In the genomic region with DNA sequence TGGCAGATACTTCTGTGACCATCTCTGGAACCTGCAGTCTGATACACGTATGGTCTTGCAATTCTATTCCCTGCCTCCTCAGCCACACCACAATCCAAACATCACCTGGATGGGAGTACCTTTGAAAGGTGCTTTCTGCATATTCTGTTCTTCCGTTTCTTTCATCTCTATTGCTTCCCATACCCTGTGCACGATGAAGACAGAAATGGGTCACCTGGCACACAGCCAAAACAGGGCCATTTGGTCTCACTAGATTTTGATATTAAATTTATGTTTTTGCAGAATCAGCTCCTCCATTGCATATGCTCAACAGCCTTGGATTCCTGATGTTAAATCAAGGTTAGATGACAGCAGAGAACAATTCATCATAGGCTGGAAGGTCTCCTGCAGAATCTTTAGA, we compare ENCODE assay signal across 22 mouse cellular contexts. TPM values are rescaled to one million over a fixed set of nuclear protein-coding genes. Genes with fewer than 3 reads are reported as not detected.
DNase-seq lines count a peak whose midpoint lies in the region; ATAC-seq and TF ChIP-seq lines count a peak whose summit lies in the region.
"Had no signal": no experiment of that assay in that cellular context is flagged by ENCODE, and none has a peak within 500 bp of the region (broad histone marks: within the 10 kb centered on the region; RNA-seq: fewer than 3 reads in every experiment).

No protein-coding gene starts in this region.

- no peaks in the 10 kb centered on the region for H3K4me1 ChIP-seq in heart, embryonic 12.5 days (replicated peaks)
- H3K4me1 ChIP-seq in liver, postnatal 0 days (ENCODE audit: insufficient read depth): no peaks in the 10 kb centered on the region
- no peaks in the 10 kb centered on the region for H3K4me1 ChIP-seq in midbrain, embryonic 14.5 days (ENCODE audit: control insufficient read depth, insufficient read depth, low read length)
- H3K4me1 ChIP-seq: heart, embryonic 15.5 days; hindbrain, embryonic 10.5 days; megakaryocyte, embryonic 14.5 days; midbrain, embryonic 15.5 days had no signal

- no peak overlapping the region for H3K4me2 ChIP-seq in heart, embryonic 12.5 days
- no peak overlapping the region for H3K4me2 ChIP-seq in liver, postnatal 0 days (ENCODE audit: low read depth, low read length)
- H3K4me2 ChIP-seq in midbrain, embryonic 14.5 days (ENCODE audit: low read length): no peak overlapping the region
- H3K4me2 ChIP-seq: heart, embryonic 15.5 days; midbrain, embryonic 15.5 days had no signal

- no peak for TF ChIP-seq EP300 in liver, postnatal 0 days (IDR thresholded peaks at IDR 0.05; ENCODE audit: low read depth)

- ATAC-seq in heart, embryonic 12.5 days (ENCODE audit: insufficient number of reproducible peaks, low FRiP score): no peak
- no peak for ATAC-seq in liver, postnatal 0 days
- ATAC-seq in midbrain, embryonic 14.5 days (ENCODE audit: low FRiP score, low TSS enrichment): no peak
- ATAC-seq: midbrain, embryonic 15.5 days had no signal

- H3K4me3 ChIP-seq in heart, embryonic 12.5 days: no peak overlapping the region
- no peak overlapping the region for H3K4me3 ChIP-seq in liver, postnatal 0 days (ENCODE audit: low read depth, low read length)
- no peak overlapping the region for H3K4me3 ChIP-seq in midbrain, embryonic 14.5 days (replicated peaks; ENCODE audit: low read depth, low read length)
- H3K4me3 ChIP-seq: gastrocnemius, adult 2 months; heart, embryonic 15.5 days; hindbrain, embryonic 10.5 days; layer of hippocampus, adult 2 months; megakaryocyte, embryonic 14.5 days; midbrain, embryonic 15.5 days; myocyte had no signal

- H3K27ac ChIP-seq in heart, embryonic 12.5 days (ENCODE audit: poor library complexity, severe bottlenecking): no peak overlapping the region
- no peak overlapping the region for H3K27ac ChIP-seq in liver, postnatal 0 days (ENCODE audit: low read depth)
- H3K27ac ChIP-seq in midbrain, embryonic 14.5 days (replicated peaks; ENCODE audit: low read depth, low read length): no peak overlapping the region
- H3K27ac ChIP-seq: gastrocnemius, adult 2 months; heart, embryonic 15.5 days; hindbrain, embryonic 10.5 days; layer of hippocampus, adult 2 months; midbrain, embryonic 15.5 days had no signal

- no peaks in the 10 kb centered on the region for H3K27me3 ChIP-seq in heart, embryonic 12.5 days (replicated peaks)
- no peaks in the 10 kb centered on the region for H3K27me3 ChIP-seq in liver, postnatal 0 days (ENCODE audit: insufficient read depth, low read length)
- H3K27me3 ChIP-seq in midbrain, embryonic 14.5 days (ENCODE audit: control insufficient read depth, insufficient read depth, low read length): no peaks in the 10 kb centered on the region
- H3K27me3 ChIP-seq: heart, embryonic 15.5 days; megakaryocyte, embryonic 14.5 days; midbrain, embryonic 15.5 days had no signal

- H3K9ac ChIP-seq in heart, embryonic 12.5 days: no peak overlapping the region
- no peak overlapping the region for H3K9ac ChIP-seq in liver, postnatal 0 days (replicated peaks)
- H3K9ac ChIP-seq in midbrain, embryonic 14.5 days (replicated peaks; ENCODE audit: low read length): no peak overlapping the region
- H3K9ac ChIP-seq: heart, embryonic 15.5 days; midbrain, embryonic 15.5 days had no signal

- peaks cover under 1% of the 10 kb centered on the region; the same call in 1 of the 2 replicates for H3K9me3 ChIP-seq in heart, embryonic 12.5 days (replicated peaks)
- H3K9me3 ChIP-seq in liver, postnatal 0 days (ENCODE audit: low read length): no peaks in the 10 kb centered on the region
- no peaks in the 10 kb centered on the region for H3K9me3 ChIP-seq in midbrain, embryonic 14.5 days (ENCODE audit: control insufficient read depth, low read length)
- H3K9me3 ChIP-seq: heart, embryonic 15.5 days; midbrain, embryonic 15.5 days had no signal

- peak; percentile 55 for DNase-seq in heart, adult 11 months
- peak; percentile 68 for DNase-seq in adrenal gland, postnatal 14 days
- DNase-seq in cerebellum, adult 18-20 months: peak; percentile 45 to 46
- peak; percentile 42 to 66 for DNase-seq in cerebellum, postnatal 25 days
- no peak for DNase-seq in liver, postnatal 0 days
- DNase-seq in midbrain, embryonic 14.5 days: no peak
- no peak for DNase-seq in layer of hippocampus, postnatal 36 days
- DNase-seq: embryo, embryonic 11 days; gastrocnemius, adult 2 months; kidney, adult 18-20 months; kidney, postnatal 10 days; liver; thymus, postnatal 4 days had no signal

- TF ChIP-seq CTCF in liver, postnatal 0 days (IDR thresholded peaks at IDR 0.05; ENCODE audit: low read depth): no peak

- 83% methylated on average over 3 of the region's 3 CpGs for WGBS in heart, embryonic 12.5 days
- WGBS in liver, postnatal 0 days (ENCODE audit: insufficient replicate concordance): 81% methylated on average over 3 of the region's 3 CpGs
- 91% methylated on average over 3 of the region's 3 CpGs for WGBS in midbrain, embryonic 14.5 days

- H3K36me3 ChIP-seq in heart, embryonic 12.5 days: no peaks in the 10 kb centered on the region
- no peaks in the 10 kb centered on the region for H3K36me3 ChIP-seq in liver, postnatal 0 days (replicated peaks; ENCODE audit: insufficient read depth, low read length)
- no peaks in the 10 kb centered on the region for H3K36me3 ChIP-seq in midbrain, embryonic 14.5 days (ENCODE audit: control insufficient read depth, insufficient read depth, low read length)
- H3K36me3 ChIP-seq: G1E; heart, embryonic 15.5 days; hindbrain, embryonic 10.5 days; midbrain, embryonic 15.5 days had no signal

RNA-seq across cellular contexts. Expression of a gene that starts 16.6 kb away (rescaled TPM):
- 0.17 and 0.26 TPM in 2 replicates for polyA plus RNA-seq in heart, embryonic 12.5 days (2016; fragmentation: Nextera tagmentation; extraction: Ambion mirVana)
- 0.53 and 1.9 TPM in 2 replicates for total RNA-seq in adrenal gland, postnatal 14 days (2021)
- 0.05 TPM in 1 of 2 replicates, not detected in the other for polyA plus RNA-seq in liver, postnatal 0 days (2015; fragmentation: Nextera tagmentation; extraction: Ambion mirVana)
- polyA plus RNA-seq in midbrain, embryonic 14.5 days (2014; fragmentation: Nextera tagmentation; extraction: Ambion mirVana): 14.1 and 20.5 TPM in 2 replicates
- 10 to 100 TPM; 12.4 to 15.6 TPM for total RNA-seq in layer of hippocampus, postnatal 36 days (2021)
- total RNA-seq: granulocyte monocyte progenitor cell, adult 5-6 weeks had no signal

Comparison
In these comparisons a context has a peak if more than half of its experiments do, and no peak if none do; other contexts are left out.
1. DNase-seq: peak in heart, adult 11 months (single experiment), adrenal gland, postnatal 14 days (single experiment), cerebellum, adult 18-20 months (2 of 2) and cerebellum, postnatal 25 days (2 of 2); none in liver, postnatal 0 days (single experiment), midbrain, embryonic 14.5 days (single experiment) and layer of hippocampus, postnatal 36 days (0 of 2).
2. RNA of a gene that starts 16.6 kb away (polyA plus RNA-seq): 14.1 to 20.5 TPM in midbrain, embryonic 14.5 days; 0.17 to 0.26 TPM in heart, embryonic 12.5 days and 0.05 TPM in liver, postnatal 0 days; every median in the first group is over 10 times any median in the second.